Mouse (Mus musculus): Measurements from ENCODE around the gene Rgs19. TPM values are rescaled to one million over a fixed set of nuclear protein-coding genes. Genes with fewer than 3 reads are reported as not detected.

Rgs19 gene
- polyA plus RNA-seq (2014; fragmentation: Nextera tagmentation; extraction: Ambion mirVana) = 66.6 and 68.9 TPM in 2 replicates

DNA sequence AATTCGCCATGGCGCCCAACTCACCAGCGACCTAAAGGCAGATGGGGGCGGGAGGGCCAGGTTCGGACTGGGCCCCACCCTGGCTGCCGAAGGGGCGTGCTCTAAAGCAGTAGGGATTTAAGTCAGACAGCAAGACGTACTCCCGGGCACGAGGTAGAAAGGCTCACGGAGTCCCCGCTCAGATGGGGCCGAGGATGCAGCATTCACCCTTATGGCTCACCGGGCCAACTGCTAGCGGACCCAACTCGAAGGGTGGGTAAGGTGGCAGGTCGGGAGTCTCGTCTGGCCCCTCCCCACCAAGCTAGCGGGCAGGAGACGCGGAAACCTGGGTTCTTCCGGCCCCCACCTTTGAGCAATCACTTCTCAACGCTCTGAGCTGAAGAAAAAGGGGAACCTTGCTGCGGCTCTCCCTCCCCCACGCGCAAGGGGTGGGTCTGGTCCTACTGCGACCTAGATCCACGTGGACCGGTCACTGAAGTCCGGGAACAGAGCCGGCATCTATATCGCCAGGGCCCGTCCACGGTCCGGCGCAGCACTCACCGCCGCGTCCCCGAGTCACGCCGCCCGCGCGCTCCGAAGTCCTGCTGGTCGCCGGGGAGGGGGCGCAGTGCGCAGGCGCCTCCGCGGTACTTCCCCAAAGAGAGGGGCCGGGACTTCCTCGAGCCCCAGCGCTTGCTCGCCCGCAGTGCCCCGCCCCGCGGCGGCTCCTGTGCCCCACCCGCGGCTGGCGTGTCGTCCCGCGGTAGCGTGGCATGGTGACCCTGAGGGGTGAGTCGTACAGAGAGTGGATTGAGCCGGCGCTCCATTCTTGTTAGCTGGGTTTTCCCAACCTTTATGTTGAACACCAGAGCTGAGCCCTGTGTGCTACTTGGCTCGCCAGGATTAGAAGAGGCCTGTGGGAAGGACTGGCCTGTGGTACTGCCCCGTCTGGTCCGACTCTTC, at the start of gene Rgs19:
TSS of gene Rgs19 (minus strand) at position 639 of the 942 bp plus-strand sequence.
- Histone ChIP-seq H3K9ac (ENCODE audit: low read length) (peak within 1 kb of the TSS; percentile 78), H3K9me3 (ENCODE audit: control insufficient read depth, low read length) (no peaks in the 10 kb centered on the region), H3K27me3 (ENCODE audit: control insufficient read depth, insufficient read depth, low read length) (no peaks in the 10 kb centered on the region), H3K4me3 (ENCODE audit: low read depth, low read length) (peak within 1 kb of the TSS; percentile 67), H3K27ac (ENCODE audit: low read depth, low read length) (peak within 1 kb of the TSS; percentile 44; the same call in 1 of the 2 replicates), H3K4me2 (ENCODE audit: low read depth) (peak within 1 kb of the TSS; percentile 88), H3K4me1 (ENCODE audit: control insufficient read depth, insufficient read depth, low read length) (peaks cover 8% of the 10 kb centered on the region), H3K36me3 (ENCODE audit: control insufficient read depth, insufficient read depth, low read length) (peaks cover 4% of the 10 kb centered on the region)
- 0% methylated on average over 74 of the region's 75 CpGs for WGBS
- peak; percentile 84 for DNase-seq (ENCODE audit: low spot score)
- peak; percentile 75 for ATAC-seq (ENCODE audit: insufficient read depth, low FRiP score, low TSS enrichment)

- Histone ChIP-seq H3K4me2 (ENCODE audit: low read depth) (no peak overlapping the region), H3K9ac (ENCODE audit: low read length) (no peak overlapping the region), H3K9me3 (ENCODE audit: control insufficient read depth, low read length) (no peaks in the 10 kb centered on the region), H3K27ac (ENCODE audit: low read depth, low read length) (no peak overlapping the region), H3K4me1 (ENCODE audit: control insufficient read depth, insufficient read depth, low read length) (no peaks in the 10 kb centered on the region), H3K4me3 (ENCODE audit: low read depth, low read length) (no peak overlapping the region), H3K27me3 (ENCODE audit: control insufficient read depth, insufficient read depth, low read length) (no peaks in the 10 kb centered on the region), H3K36me3 (ENCODE audit: control insufficient read depth, insufficient read depth, low read length) (no peaks in the 10 kb centered on the region)
- 58% methylated on average over 3 of the region's 3 CpGs for WGBS
- ATAC-seq (ENCODE audit: insufficient read depth, low FRiP score, low TSS enrichment) (no peak), DNase-seq (ENCODE audit: low spot score) (no peak)
Measured at GRCm38 (mm10) chr2:181730051-181730450, 36.3 kb upstream of the Rgs19 start.

DNA sequence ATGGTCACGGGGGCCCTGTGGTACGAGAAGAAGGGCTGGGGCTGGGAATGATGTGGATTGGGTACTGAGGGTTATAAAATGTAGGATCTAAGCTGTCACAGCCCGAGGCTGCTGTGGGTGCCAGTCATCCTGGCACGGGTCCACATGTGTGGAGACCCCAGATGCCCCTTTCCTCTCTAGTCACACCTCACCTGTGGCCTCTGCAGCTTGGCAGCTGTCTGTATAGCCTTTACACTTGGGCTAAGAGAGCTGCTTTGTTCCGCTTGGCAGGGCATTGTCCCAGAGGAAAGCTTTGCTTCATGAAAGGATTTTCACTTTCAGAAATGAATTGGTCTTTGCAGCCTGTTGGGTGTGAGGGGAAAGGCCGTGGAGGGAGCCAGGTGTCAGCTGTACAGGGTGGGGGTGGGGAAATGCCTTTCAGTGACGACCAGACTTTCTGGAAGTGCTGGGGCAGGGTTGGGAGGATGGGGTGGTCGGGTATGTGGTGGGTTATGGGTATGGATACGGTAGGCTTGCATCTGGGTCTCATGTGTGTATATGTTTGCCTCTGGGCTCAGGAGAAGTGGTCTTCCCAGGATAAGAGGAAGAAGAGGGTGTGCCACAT, 34.0 kb upstream of the Rgs19 start:
- Histone ChIP-seq H3K4me3 (ENCODE audit: low read depth, low read length) (no peak overlapping the region), H3K4me2 (ENCODE audit: low read depth) (no peak overlapping the region), H3K27ac (ENCODE audit: low read depth, low read length) (no peak overlapping the region), H3K4me1 (ENCODE audit: control insufficient read depth, insufficient read depth, low read length) (no peaks in the 10 kb centered on the region), H3K9ac (ENCODE audit: low read length) (no peak overlapping the region), H3K36me3 (ENCODE audit: control insufficient read depth, insufficient read depth, low read length) (no peaks in the 10 kb centered on the region), H3K27me3 (ENCODE audit: control insufficient read depth, insufficient read depth, low read length) (no peaks in the 10 kb centered on the region), H3K9me3 (ENCODE audit: control insufficient read depth, low read length) (no peaks in the 10 kb centered on the region)
- DNase-seq (ENCODE audit: low spot score) (no peak), ATAC-seq (ENCODE audit: insufficient read depth, low FRiP score, low TSS enrichment) (no peak; the same call in 1 of the 2 replicates)
- 49% methylated on average over 9 of the region's 9 CpGs for WGBS

DNA sequence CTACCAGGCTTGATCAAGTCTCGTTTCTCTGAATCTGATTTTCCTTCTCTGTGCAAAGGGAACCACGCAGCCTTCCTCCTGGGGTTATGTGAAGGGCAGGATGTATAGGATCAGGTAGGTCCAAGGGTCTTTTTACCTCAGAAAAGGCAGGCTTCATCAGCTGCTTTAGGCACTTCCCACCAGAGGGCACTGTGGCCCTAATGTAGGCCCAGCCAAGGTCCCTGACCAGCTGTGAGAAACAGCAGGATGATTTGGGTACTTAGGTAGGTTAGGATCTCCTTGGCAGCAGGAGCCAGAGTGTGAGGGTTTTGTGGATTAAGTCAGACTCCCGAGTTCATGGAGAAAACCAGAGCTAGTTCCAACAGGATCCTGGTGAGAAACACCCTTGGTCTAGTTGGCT, 28.4 kb upstream of the Rgs19 start:
- Histone ChIP-seq H3K9ac (ENCODE audit: low read length) (no peak overlapping the region), H3K36me3 (ENCODE audit: control insufficient read depth, insufficient read depth, low read length) (no peaks in the 10 kb centered on the region), H3K4me3 (ENCODE audit: low read depth, low read length) (no peak overlapping the region), H3K4me2 (ENCODE audit: low read depth) (no peak overlapping the region), H3K27me3 (ENCODE audit: control insufficient read depth, insufficient read depth, low read length) (no peaks in the 10 kb centered on the region), H3K4me1 (ENCODE audit: control insufficient read depth, insufficient read depth, low read length) (no peaks in the 10 kb centered on the region), H3K27ac (ENCODE audit: low read depth, low read length) (no peak overlapping the region), H3K9me3 (ENCODE audit: control insufficient read depth, low read length) (no peaks in the 10 kb centered on the region)
- DNase-seq (ENCODE audit: low spot score) (peak; percentile 66), ATAC-seq (ENCODE audit: insufficient read depth, low FRiP score, low TSS enrichment) (no peak)
- WGBS = 15% methylated on average over 3 of the region's 3 CpGs

DNA sequence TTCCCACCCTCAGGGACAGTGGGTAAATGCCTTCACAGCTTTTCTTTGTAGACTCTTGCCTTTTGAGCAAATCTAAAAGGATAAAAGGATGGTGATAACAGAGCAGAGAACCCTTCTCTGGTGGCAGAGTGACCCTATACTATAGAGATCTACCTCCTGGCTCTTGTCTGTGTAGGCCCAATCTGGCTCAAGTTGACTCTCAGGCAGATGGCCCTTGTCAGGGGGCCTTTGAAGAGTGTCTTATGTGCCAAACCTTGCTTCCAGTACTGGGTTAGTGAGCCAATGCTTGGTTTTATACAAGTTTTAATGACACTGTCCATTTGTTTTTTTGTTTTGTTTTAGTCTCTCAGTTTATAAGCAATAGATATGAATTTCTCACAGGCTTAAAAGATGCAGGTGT, 27.4 kb upstream of the Rgs19 start:
- Histone ChIP-seq H3K27ac (ENCODE audit: low read depth, low read length) (no peak overlapping the region), H3K4me1 (ENCODE audit: control insufficient read depth, insufficient read depth, low read length) (no peaks in the 10 kb centered on the region), H3K9ac (ENCODE audit: low read length) (no peak overlapping the region), H3K9me3 (ENCODE audit: control insufficient read depth, low read length) (no peaks in the 10 kb centered on the region), H3K36me3 (ENCODE audit: control insufficient read depth, insufficient read depth, low read length) (no peaks in the 10 kb centered on the region), H3K4me3 (ENCODE audit: low read depth, low read length) (no peak overlapping the region), H3K27me3 (ENCODE audit: control insufficient read depth, insufficient read depth, low read length) (no peaks in the 10 kb centered on the region), H3K4me2 (ENCODE audit: low read depth) (no peak overlapping the region)
- no peak for ATAC-seq (ENCODE audit: insufficient read depth, low FRiP score, low TSS enrichment)
- DNase-seq (ENCODE audit: low spot score) = no peak

DNA sequence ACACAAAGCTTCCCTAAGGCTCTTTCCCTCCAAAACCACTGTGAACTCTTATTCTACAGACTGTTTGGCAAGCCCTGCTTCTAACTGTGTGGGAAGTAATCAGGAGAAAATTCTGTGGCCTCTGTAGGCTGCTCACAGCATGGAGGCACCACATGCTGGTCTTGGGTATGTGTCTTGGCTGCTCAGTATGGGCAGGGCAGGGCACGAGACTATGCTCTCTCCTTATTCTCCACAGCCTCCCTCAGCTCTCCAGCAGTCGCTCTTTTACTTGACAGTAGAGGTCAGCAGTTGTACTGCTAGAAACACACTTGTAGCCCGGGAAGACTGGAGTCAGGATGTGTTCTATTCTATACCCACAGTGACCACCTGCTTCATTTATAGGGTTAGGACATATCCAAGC, 26.3 kb upstream of the Rgs19 start:
- Histone ChIP-seq H3K4me2 (ENCODE audit: low read depth) (no peak overlapping the region), H3K27ac (ENCODE audit: low read depth, low read length) (no peak overlapping the region), H3K9me3 (ENCODE audit: control insufficient read depth, low read length) (no peaks in the 10 kb centered on the region), H3K4me3 (ENCODE audit: low read depth, low read length) (no peak overlapping the region), H3K4me1 (ENCODE audit: control insufficient read depth, insufficient read depth, low read length) (peaks cover under 1% of the 10 kb centered on the region; the same call in 1 of the 2 replicates), H3K27me3 (ENCODE audit: control insufficient read depth, insufficient read depth, low read length) (no peaks in the 10 kb centered on the region), H3K9ac (ENCODE audit: low read length) (no peak overlapping the region), H3K36me3 (ENCODE audit: control insufficient read depth, insufficient read depth, low read length) (no peaks in the 10 kb centered on the region)
- no peak for ATAC-seq (ENCODE audit: insufficient read depth, low FRiP score, low TSS enrichment)
- WGBS = 31% methylated on average over 3 of the region's 3 CpGs
- DNase-seq (ENCODE audit: low spot score) = no peak

DNA sequence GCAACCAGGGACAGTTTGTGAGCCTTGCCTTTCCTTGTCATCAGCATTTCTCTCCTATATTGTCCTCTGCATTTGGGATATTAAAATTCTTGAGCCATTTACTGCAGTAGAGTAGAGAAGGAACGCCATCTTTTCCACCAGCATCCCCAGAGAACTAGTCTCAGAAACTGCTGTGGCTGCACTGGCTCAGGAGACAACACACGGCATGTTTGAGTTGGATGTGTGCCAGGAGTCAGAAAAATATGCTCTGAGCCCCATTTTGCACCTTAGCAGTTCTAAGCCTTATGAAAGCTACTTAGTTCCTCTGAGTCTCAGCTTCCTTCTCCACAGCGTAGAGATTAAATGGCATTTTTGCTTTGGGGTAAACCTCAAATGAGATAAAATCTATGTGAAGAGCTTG, 23.2 kb upstream of the Rgs19 start:
- WGBS = 93% methylated on average over 3 of the region's 3 CpGs
- Histone ChIP-seq H3K4me3 (ENCODE audit: low read depth, low read length) (no peak overlapping the region), H3K4me1 (ENCODE audit: control insufficient read depth, insufficient read depth, low read length) (peaks cover 5% of the 10 kb centered on the region), H3K27ac (ENCODE audit: low read depth, low read length) (no peak overlapping the region), H3K9ac (ENCODE audit: low read length) (no peak overlapping the region), H3K36me3 (ENCODE audit: control insufficient read depth, insufficient read depth, low read length) (no peaks in the 10 kb centered on the region), H3K4me2 (ENCODE audit: low read depth) (no peak overlapping the region), H3K27me3 (ENCODE audit: control insufficient read depth, insufficient read depth, low read length) (no peaks in the 10 kb centered on the region), H3K9me3 (ENCODE audit: control insufficient read depth, low read length) (no peaks in the 10 kb centered on the region)
- no peak for DNase-seq (ENCODE audit: low spot score)
- ATAC-seq (ENCODE audit: insufficient read depth, low FRiP score, low TSS enrichment) = no peak

GRCm38 (mm10) chr2:181715382-181715781, 21.6 kb upstream of the Rgs19 start:
- no peaks in the 10 kb centered on the region for H3K36me3 ChIP-seq (ENCODE audit: control insufficient read depth, insufficient read depth, low read length)
- H3K27ac ChIP-seq (ENCODE audit: low read depth, low read length) = 0 out of 2 replicates have a peak overlapping the region, but pooled peaks have one; percentile 54
- H3K9me3 ChIP-seq (ENCODE audit: control insufficient read depth, low read length) = no peaks in the 10 kb centered on the region
- peak overlapping the region; percentile 61 for H3K9ac ChIP-seq (ENCODE audit: low read length)
- peak overlapping the region; percentile 23 for H3K4me3 ChIP-seq (ENCODE audit: low read depth, low read length)
- peak overlapping the region; percentile 39 for H3K4me2 ChIP-seq (ENCODE audit: low read depth)
- no peaks in the 10 kb centered on the region for H3K27me3 ChIP-seq (ENCODE audit: control insufficient read depth, insufficient read depth, low read length)
- peaks cover 5% of the 10 kb centered on the region for H3K4me1 ChIP-seq (ENCODE audit: control insufficient read depth, insufficient read depth, low read length)
- ATAC-seq (ENCODE audit: insufficient read depth, low FRiP score, low TSS enrichment) (no peak), DNase-seq (ENCODE audit: low spot score) (no peak)
- WGBS = 74% methylated on average over 3 of the region's 3 CpGs
